Mouse (Mus musculus) left cerebral cortex, postnatal 25 days (tissue): ENCODE measurements around the gene Shox2. TPM values are rescaled to one million over a fixed set of nuclear protein-coding genes. Genes with fewer than 3 reads are reported as not detected.

Source experiments
- DNase-seq, 2 experiments: peaks; one replicate each; pipeline ENCODE4 v3.0.0; 2022; ENCODE audit warnings: low spot score in 2 of 2, mixed read lengths in 1 of 2
- intact Hi-C: fragments of 180-260 bp; cut with DNase I; formaldehyde crosslinking; loops from one replicate; pipeline ENCODE4 v1.15.1; 2025
- total RNA-seq, 2 experiments: library from RNA; stranded (reverse); gene quantifications; 2 replicates each; pipeline ENCODE4 v1.2.3; 2021

Shox2 gene
- under 1 TPM in 1 of 2 experiments, not detected in 1; 0.73 TPM for total RNA-seq

DNA sequence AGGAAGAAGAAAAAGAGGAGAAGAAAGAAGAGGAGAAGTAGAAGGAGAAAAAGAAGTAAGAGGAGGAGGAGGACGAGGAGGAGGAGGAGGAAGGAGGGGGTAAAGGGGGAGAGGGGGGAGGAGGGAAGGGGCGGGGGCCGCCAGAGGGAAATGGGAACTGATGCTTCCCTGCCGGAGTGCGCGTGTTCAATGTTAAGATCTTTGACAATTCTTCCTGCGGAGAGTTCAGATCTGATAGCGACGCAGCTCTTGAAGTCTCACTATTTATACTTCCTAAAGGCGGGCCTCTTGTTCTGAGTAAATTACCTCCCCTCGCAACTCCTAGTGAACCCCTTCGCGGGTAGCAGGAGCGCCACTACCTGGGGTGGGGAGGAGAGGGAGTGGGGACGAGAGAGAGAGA, at the start of gene Shox2:
Shox2 (minus strand) TSS at position 66 of the 400 bp plus-strand sequence.
- intact Hi-C loops, result loop anchor here (5.0 kb wide), 1 partner anchor 569 kb away; no protein-coding TSS in a partner anchor
- DNase-seq, result no peak

DNA sequence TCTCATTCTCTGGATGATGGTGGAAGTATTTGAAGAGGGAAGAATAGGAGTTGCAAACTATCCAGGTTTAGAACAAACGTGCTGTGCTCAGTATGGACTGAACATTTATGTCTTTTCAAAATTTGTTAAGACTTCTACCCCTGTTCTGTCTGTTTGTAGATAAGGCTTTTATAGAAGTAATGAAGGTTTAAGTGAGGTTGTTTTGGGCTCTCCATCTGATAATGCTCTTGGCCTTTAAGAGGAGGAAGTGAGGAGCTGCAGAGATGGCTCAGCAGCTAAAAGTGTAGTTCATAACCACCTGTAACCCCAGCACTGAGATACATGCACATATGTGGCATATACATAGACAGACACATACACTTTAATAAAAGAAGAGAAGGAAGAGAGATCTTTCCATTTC, 15.2 kb upstream of the Shox2 start:
- no peak for DNase-seq
- intact Hi-C loops, result no loop called here

- intact Hi-C loops, result no loop called here
- DNase-seq, result no peak
These were observed 4.7 kb upstream of the Shox2 start for GRCm38 (mm10) chr3:66986287-66986560.

GRCm38 (mm10) chr3:66985539-66986286, 4.1 kb upstream of the Shox2 start:
- intact Hi-C loops, result no loop called here
- peak; percentile 83 to 84 for DNase-seq

GRCm38 (mm10) chr3:66983481-66983880, 1.9 kb upstream of the Shox2 start:
- no peak for DNase-seq
- intact Hi-C loops, result loop anchor here (5.0 kb wide), 1 partner anchor 571 kb away; no protein-coding TSS in a partner anchor

- intact Hi-C loops, result loop anchor here (5.0 kb wide), 1 partner anchor 570 kb away; no protein-coding TSS in a partner anchor
- peak; percentile 19 to 24 for DNase-seq
These were observed 775 bp upstream of the Shox2 start for GRCm38 (mm10) chr3:66982181-66982911.

GRCm38 (mm10) chr3:66981101-66981661, 390 bp downstream of the Shox2 start, which contains the start of gene Rsrc1:
TSS of gene Rsrc1 (plus strand) at chr3:66981390.
- DNase-seq, result no peak

DNA sequence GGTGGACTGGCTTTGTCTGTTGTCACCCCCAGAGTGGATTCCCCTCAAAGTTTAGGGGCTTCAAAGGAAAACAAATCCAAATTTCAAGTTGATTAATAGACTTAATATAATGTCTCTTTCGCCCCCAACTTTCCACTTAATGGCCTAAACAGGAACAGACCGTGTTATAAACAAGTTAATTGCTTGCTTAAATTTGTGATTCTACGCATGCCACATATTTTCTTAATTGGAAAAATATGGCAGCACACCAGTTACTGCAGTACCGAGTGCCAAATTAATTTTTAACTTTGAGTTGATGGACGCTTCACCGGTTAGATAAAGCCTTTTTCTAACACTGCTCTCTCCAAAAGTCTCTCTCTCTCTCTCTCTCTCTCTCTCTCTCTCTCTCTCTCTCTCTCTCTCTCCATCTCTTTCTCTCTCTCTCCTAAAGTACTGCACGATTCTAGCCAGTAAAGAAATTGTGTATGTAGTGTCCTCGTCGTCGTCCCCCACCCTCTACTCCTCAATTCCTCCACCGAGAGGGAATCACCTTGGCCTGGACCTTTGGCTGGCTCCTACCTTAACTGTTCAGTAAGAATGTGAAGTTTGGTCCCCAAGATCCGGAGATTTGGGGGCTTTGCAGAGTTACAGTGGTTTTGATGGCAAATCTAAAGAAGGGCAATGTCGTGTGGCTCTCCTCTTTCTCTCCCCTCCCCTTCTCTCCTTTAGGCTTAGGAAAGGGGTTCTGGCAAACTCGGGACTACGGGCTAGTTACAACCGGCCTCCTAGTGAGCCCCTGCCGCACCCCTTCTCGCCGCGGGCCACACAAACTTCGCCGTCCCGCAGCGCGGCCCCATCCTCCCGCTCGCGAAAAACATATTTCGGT, 1.2 kb downstream of the Shox2 start:
- intact Hi-C loops, result loop anchor here (5.0 kb wide), 1 partner anchor 568 kb away; no protein-coding TSS in a partner anchor
- no peak for DNase-seq

More at GRCm38 (mm10) chr3:66981101-66981661, 390 bp downstream of the Shox2 start, which contains the start of gene Rsrc1:
- intact Hi-C loops, result loop anchor here (5.0 kb wide), 1 partner anchor 569 kb away; no protein-coding TSS in a partner anchor

- intact Hi-C loops, result no loop called here
These were observed 2.1 kb downstream of the Shox2 start for GRCm38 (mm10) chr3:66979491-66979890.

GRCm38 (mm10) chr3:66978457-66979381, 2.9 kb downstream of the Shox2 start:
- intact Hi-C loops, result no loop called here
- no peak for DNase-seq

More at GRCm38 (mm10) chr3:66979491-66979890, 2.1 kb downstream of the Shox2 start:
- DNase-seq, result no peak

GRCm38 (mm10) chr3:66977811-66978456, 3.6 kb downstream of the Shox2 start:
- intact Hi-C loops, result loop anchor here (2.0 kb wide), 1 partner anchor 231 kb away; no protein-coding TSS in a partner anchor
- no peak for DNase-seq

GRCm38 (mm10) chr3:66976889-66977615, 4.5 kb downstream of the Shox2 start:
- intact Hi-C loops, result loop anchor here (2.0 kb wide), 1 partner anchor 230 kb away; no protein-coding TSS in a partner anchor
- no peak for DNase-seq

DNA sequence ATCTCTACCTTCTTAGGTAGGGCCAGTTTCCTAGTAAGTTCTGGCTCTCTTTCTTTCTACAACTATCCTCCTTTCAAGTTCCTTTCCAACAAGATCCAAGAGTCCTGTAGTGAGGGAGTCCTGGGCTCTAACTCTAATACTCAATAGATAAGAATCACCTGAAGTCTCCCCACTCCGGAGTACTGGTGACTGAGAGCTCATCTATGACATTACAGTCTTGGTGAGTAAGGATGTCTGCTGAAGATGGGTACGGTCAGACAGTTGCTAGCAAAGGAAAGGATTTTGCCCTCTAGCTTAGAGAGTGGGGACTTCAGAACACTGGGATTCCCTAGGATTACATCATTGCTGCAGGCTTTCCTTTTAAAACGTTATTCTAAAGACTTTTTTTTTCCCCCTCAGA, 7.1 kb downstream of the Shox2 start:
- intact Hi-C loops, result no loop called here
- DNase-seq, result no peak

GRCm38 (mm10) chr3:66973391-66973943, 8.1 kb downstream of the Shox2 start:
- intact Hi-C loops, result no loop called here
- DNase-seq, result peak; percentile 23 to 27

DNA sequence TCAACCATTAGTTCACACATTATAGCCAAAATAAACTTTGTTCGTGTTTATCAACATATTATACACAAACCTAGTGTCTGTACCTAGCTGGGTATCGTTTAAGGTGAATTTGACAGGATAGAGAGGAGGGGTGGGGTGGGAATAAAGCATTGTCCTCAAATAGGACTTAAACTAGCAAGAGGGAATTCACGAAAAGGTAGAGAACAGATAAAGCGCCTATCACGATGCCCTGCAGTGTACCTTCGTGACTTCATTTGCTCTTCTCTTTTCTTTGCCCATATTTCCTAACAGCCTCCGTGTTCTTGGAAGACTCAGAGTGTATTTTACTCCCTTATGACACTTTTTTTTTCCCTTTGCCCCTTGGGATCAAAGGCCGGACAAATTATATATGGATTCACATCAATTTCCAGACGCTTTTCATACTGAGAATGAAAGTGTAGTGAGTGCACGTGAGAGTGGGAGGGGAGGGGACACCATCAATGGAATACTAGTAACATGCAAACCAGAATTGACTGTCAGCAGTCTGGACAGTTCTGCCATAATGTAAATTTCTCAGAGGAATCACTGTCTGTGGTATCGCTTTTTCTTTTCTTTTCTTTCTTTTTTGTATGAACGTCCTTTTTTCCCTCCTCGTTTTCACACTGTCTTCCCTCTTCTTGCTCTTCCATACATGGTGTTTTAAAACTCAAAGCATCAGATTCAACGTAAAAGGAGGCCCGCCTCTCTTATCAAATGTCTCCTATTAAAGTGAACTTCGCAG, 9.2 kb downstream of the Shox2 start:
- DNase-seq, result no peak
- intact Hi-C loops, result no loop called here

GRCm38 (mm10) chr3:66970661-66971331, 10.8 kb downstream of the Shox2 start:
- DNase-seq, result no peak
- intact Hi-C loops, result no loop called here
